Mouse (Mus musculus): ENCODE results near the gene Mrpl45.

Mrpl45 gene

GRCm38 (mm10) chr11:97334400-97334799 is 18.9 kb downstream of the Mrpl45 start:
- no peak for DNase-seq

- no peak for DNase-seq
These were observed 20.7 kb downstream of the Mrpl45 start for GRCm38 (mm10) chr11:97336238-97336637.

GRCm38 (mm10) chr11:97336751-97337345 is 21.3 kb downstream of the Mrpl45 start:
- DNase-seq, result no peak

- no peak for DNase-seq
These were observed 21.8 kb downstream of the Mrpl45 start for GRCm38 (mm10) chr11:97337363-97337762.

- no peak for DNase-seq
These were observed 22.9 kb downstream of the Mrpl45 start for GRCm38 (mm10) chr11:97338302-97338976.

- peak; percentile 75 to 84 for DNase-seq
These were observed 23.4 kb downstream of the Mrpl45 start for GRCm38 (mm10) chr11:97338977-97339315.

- no peak for DNase-seq
These were observed 27.7 kb downstream of the Mrpl45 start for GRCm38 (mm10) chr11:97343175-97343574.

GRCm38 (mm10) chr11:97343619-97344018 is 28.1 kb downstream of the Mrpl45 start:
- peak in 1 of 2 experiments; percentile 34 for DNase-seq

GRCm38 (mm10) chr11:97345446-97345845 is 29.9 kb downstream of the Mrpl45 start:
- no peak for DNase-seq

- DNase-seq, result peak; percentile 61 to 66
These were observed 30.9 kb downstream of the Mrpl45 start for GRCm38 (mm10) chr11:97346383-97346782.

- DNase-seq, result no peak
These were observed 31.8 kb downstream of the Mrpl45 start for GRCm38 (mm10) chr11:97347291-97347690.

GRCm38 (mm10) chr11:97350035-97350434 is 34.5 kb downstream of the Mrpl45 start:
- peak; percentile 67 to 74 for DNase-seq

GRCm38 (mm10) chr11:97352027-97352684 is 36.6 kb downstream of the Mrpl45 start, which contains the start of gene Gpr179:
Gene Gpr179 (minus strand): TSS chr11:97352077.
- no peak for DNase-seq

GRCm38 (mm10) chr11:97352935-97353597 is 37.5 kb downstream of the Mrpl45 start:
- DNase-seq, result no peak

GRCm38 (mm10) chr11:97354646-97355045 is 39.1 kb downstream of the Mrpl45 start:
- no peak for DNase-seq

GRCm38 (mm10) chr11:97355247-97355646 is 39.7 kb downstream of the Mrpl45 start:
- no peak for DNase-seq

GRCm38 (mm10) chr11:97357663-97358062 is 42.1 kb downstream of the Mrpl45 start:
- peak; percentile 79 to 88 for DNase-seq

- peak; percentile 95 to 96 for DNase-seq
These were observed 46.6 kb downstream of the Mrpl45 start, which contains the start of gene Socs7 for GRCm38 (mm10) chr11:97361948-97362648. Gene Socs7 (plus strand): TSS chr11:97362551.

- peak in 1 of 2 experiments; percentile 42 for DNase-seq
These were observed 47.1 kb downstream of the Mrpl45 start for GRCm38 (mm10) chr11:97362649-97362942.

GRCm38 (mm10) chr11:97362943-97363643 is 47.6 kb downstream of the Mrpl45 start:
- DNase-seq, result peak; percentile 43 to 65

GRCm38 (mm10) chr11:97363644-97363995 is 48.1 kb downstream of the Mrpl45 start:
- peak in 1 of 2 experiments; percentile 38 for DNase-seq

- peak; percentile 43 to 47 for DNase-seq
These were observed 50.0 kb downstream of the Mrpl45 start for GRCm38 (mm10) chr11:97365556-97365955.
